ENCODE assay signal across 17 mouse cellular contexts in genomic region chr3:85659681-85660080, GRCm38 (mm10).
DNase-seq lines count a peak whose midpoint lies in the region.
"Had no signal": no experiment of that assay in that cellular context is flagged by ENCODE, and none has a peak within 500 bp of the region (broad histone marks: within the 10 kb centered on the region; RNA-seq: fewer than 3 reads in every experiment).

No protein-coding gene starts in this region.

- peak; percentile 50 to 65 for DNase-seq in cerebellum, adult 18-20 months
- no peak for DNase-seq in cerebellum, postnatal 4 days (ENCODE audit: low spot score in 2 of 2)
- DNase-seq in heart, postnatal 4 days, result peak; percentile 18
- DNase-seq in heart, postnatal 14 days, result no peak
- DNase-seq in cerebellum, adult 9-10 months, result peak; percentile 64
- peak; percentile 44 to 50 for DNase-seq in cerebellum, postnatal 36 days
- DNase-seq in adrenal gland, adult 8-10 months, result no peak
- DNase-seq: adrenal gland, postnatal 36 days; gastrocnemius, postnatal 14 days; kidney, adult 11 months; kidney, postnatal 14 days; liver, embryonic 13.5 days; lung, adult 18-20 months; lung, postnatal 10 days; midbrain, embryonic 14.5 days; retina, postnatal 1 day; right cerebral cortex, postnatal 14 days had no signal

- intact Hi-C loops in heart, postnatal 14 days (cut with DNase I), result no loop called here

Comparison
In these comparisons a context has a peak if more than half of its experiments do, and no peak if none do; other contexts are left out.
1. DNase-seq: peak in cerebellum, adult 18-20 months (2 of 2), heart, postnatal 4 days (single experiment), cerebellum, adult 9-10 months (single experiment) and cerebellum, postnatal 36 days (2 of 2); none in cerebellum, postnatal 4 days (0 of 2), heart, postnatal 14 days (0 of 2) and adrenal gland, adult 8-10 months (single experiment).